Mouse (Mus musculus): ENCODE measurements around the gene Thsd7a.

GRCm38 (mm10) chr6:12519121-12519520 is 230.1 kb downstream of the Thsd7a start:
- TF ChIP-seq CTCF (IDR thresholded peaks at IDR 0.05; ENCODE audit: borderline replicate concordance, control insufficient read depth, extremely low read depth, insufficient read depth, low read length, poor library complexity) = no peak
- no peak for TF ChIP-seq POLR2A (IDR thresholded peaks at IDR 0.05; ENCODE audit: control insufficient read depth, extremely low read depth, insufficient read depth, low read length, poor library complexity)

Data from thymus, adult 2 months (tissue).